Mouse (Mus musculus): ENCODE results near the gene Phf5a. TPM values are rescaled to one million over a fixed set of nuclear protein-coding genes. Genes with fewer than 3 reads are reported as not detected.
A peak's percentile ranks its signal among the peaks of the same experiment; 100 is the strongest.

Phf5a gene
- polyA plus RNA-seq, 1 experiment from 2014 or later: 159 TPM

GRCm38 (mm10) chr15:81845033-81845625 is 26.6 kb downstream of the Phf5a start:
- Histone ChIP-seq H3K27ac (peak overlapping the region; percentile 79), H3K4me2 (no peak overlapping the region), H3K36me3 (peaks cover 30% of the 10 kb centered on the region), H3K4me3 (replicated peaks) (no peak overlapping the region), H3K27me3 (no peaks in the 10 kb centered on the region), H3K9ac (no peak overlapping the region), H3K9me3 (replicated peaks) (no peaks in the 10 kb centered on the region), H3K4me1 (peaks cover 23% of the 10 kb centered on the region)
- ATAC-seq (replicated peaks; ENCODE audit: low FRiP score): 0 out of 2 replicates have a peak, but pooled peaks have one; percentile 35
- 55% methylated on average over 5 of the region's 5 CpGs for WGBS

- Histone ChIP-seq H3K4me3 (replicated peaks) (no peak overlapping the region), H3K9me3 (replicated peaks) (no peaks in the 10 kb centered on the region), H3K4me1 (peaks cover 35% of the 10 kb centered on the region), H3K27ac (no peak overlapping the region), H3K36me3 (peaks cover 8% of the 10 kb centered on the region), H3K4me2 (no peak overlapping the region), H3K9ac (no peak overlapping the region), H3K27me3 (no peaks in the 10 kb centered on the region)
- ATAC-seq (replicated peaks; ENCODE audit: low FRiP score): no peak
- 91% methylated on average over 7 of the region's 7 CpGs for WGBS
These were observed 29.4 kb downstream of the Phf5a start for GRCm38 (mm10) chr15:81842275-81842674.

- Histone ChIP-seq H3K4me1 (peaks cover 36% of the 10 kb centered on the region), H3K4me2 (no peak overlapping the region), H3K9ac (no peak overlapping the region), H3K4me3 (replicated peaks) (no peak overlapping the region), H3K27me3 (peaks cover 4% of the 10 kb centered on the region), H3K27ac (no peak overlapping the region), H3K9me3 (replicated peaks) (no peaks in the 10 kb centered on the region), H3K36me3 (no peaks in the 10 kb centered on the region)
- 83% methylated on average over 7 of the region's 7 CpGs for WGBS
- no peak for ATAC-seq (replicated peaks; ENCODE audit: low FRiP score)
These were observed 31.4 kb downstream of the Phf5a start for GRCm38 (mm10) chr15:81840306-81840705.

GRCm38 (mm10) chr15:81839634-81840033 is 32.1 kb downstream of the Phf5a start:
- Histone ChIP-seq H3K9ac (no peak overlapping the region), H3K27me3 (peaks cover 6% of the 10 kb centered on the region), H3K4me2 (no peak overlapping the region), H3K36me3 (no peaks in the 10 kb centered on the region), H3K9me3 (replicated peaks) (no peaks in the 10 kb centered on the region), H3K27ac (no peak overlapping the region), H3K4me1 (peaks cover 32% of the 10 kb centered on the region), H3K4me3 (replicated peaks) (no peak overlapping the region)
- ATAC-seq (replicated peaks; ENCODE audit: low FRiP score): no peak
- 62% methylated on average over 5 of the region's 5 CpGs for WGBS

GRCm38 (mm10) chr15:81838554-81839235 is 33.0 kb downstream of the Phf5a start:
- no peaks in the 10 kb centered on the region for H3K9me3 ChIP-seq (replicated peaks)
- peaks cover 37% of the 10 kb centered on the region for H3K4me1 ChIP-seq
- ATAC-seq (replicated peaks; ENCODE audit: low FRiP score): no peak
- H3K4me2 ChIP-seq: no peak overlapping the region
- no peaks in the 10 kb centered on the region for H3K36me3 ChIP-seq
- peaks cover 6% of the 10 kb centered on the region for H3K27me3 ChIP-seq
- WGBS: 68% methylated on average over 14 of the region's 14 CpGs
- H3K9ac ChIP-seq: no peak overlapping the region
- H3K27ac ChIP-seq: no peak overlapping the region
- no peak overlapping the region for H3K4me3 ChIP-seq (replicated peaks)

GRCm38 (mm10) chr15:81836966-81837920 is 34.5 kb downstream of the Phf5a start:
- ATAC-seq (replicated peaks; ENCODE audit: low FRiP score): no peak
- Histone ChIP-seq H3K4me3 (replicated peaks) (peak overlapping the region; percentile 37; the same call in 1 of the 2 replicates), H3K27ac (0 out of 2 replicates have a peak overlapping the region, but pooled peaks have one; percentile 73), H3K27me3 (peaks cover 6% of the 10 kb centered on the region), H3K4me2 (peak overlapping the region; percentile 63; the same call in 1 of the 2 replicates), H3K9me3 (replicated peaks) (no peaks in the 10 kb centered on the region), H3K4me1 (peaks cover 37% of the 10 kb centered on the region), H3K9ac (no peak overlapping the region), H3K36me3 (no peaks in the 10 kb centered on the region)
- 64% methylated on average over 7 of the region's 7 CpGs for WGBS

GRCm38 (mm10) chr15:81836124-81836821 is 35.4 kb downstream of the Phf5a start:
- peak overlapping the region; percentile 45 for H3K9ac ChIP-seq
- peak overlapping the region; percentile 73 for H3K27ac ChIP-seq
- peak; percentile 91 for ATAC-seq (replicated peaks; ENCODE audit: low FRiP score)
- peak overlapping the region; percentile 63 for H3K4me2 ChIP-seq
- peak overlapping the region; percentile 37 for H3K4me3 ChIP-seq (replicated peaks)
- peaks cover 6% of the 10 kb centered on the region for H3K27me3 ChIP-seq
- H3K9me3 ChIP-seq (replicated peaks): no peaks in the 10 kb centered on the region
- WGBS: 2% methylated on average over 33 of the region's 33 CpGs
- no peaks in the 10 kb centered on the region for H3K36me3 ChIP-seq
- peaks cover 41% of the 10 kb centered on the region for H3K4me1 ChIP-seq

- Histone ChIP-seq H3K36me3 (no peaks in the 10 kb centered on the region), H3K4me1 (peaks cover 46% of the 10 kb centered on the region), H3K27me3 (peaks cover 6% of the 10 kb centered on the region), H3K4me3 (replicated peaks) (no peak overlapping the region), H3K4me2 (peak overlapping the region; percentile 63), H3K9ac (no peak overlapping the region), H3K27ac (peak overlapping the region; percentile 13; the same call in 1 of the 2 replicates), H3K9me3 (replicated peaks) (no peaks in the 10 kb centered on the region)
- ATAC-seq (replicated peaks; ENCODE audit: low FRiP score): no peak
- 59% methylated on average over 10 of the region's 10 CpGs for WGBS
These were observed 36.5 kb downstream of the Phf5a start for GRCm38 (mm10) chr15:81835007-81835880.

GRCm38 (mm10) chr15:81834171-81834841 is 37.4 kb downstream of the Phf5a start:
- no peak overlapping the region for H3K27ac ChIP-seq
- H3K4me1 ChIP-seq: peaks cover 38% of the 10 kb centered on the region
- H3K4me2 ChIP-seq: no peak overlapping the region
- no peaks in the 10 kb centered on the region for H3K36me3 ChIP-seq
- no peaks in the 10 kb centered on the region for H3K9me3 ChIP-seq (replicated peaks)
- H3K4me3 ChIP-seq (replicated peaks): no peak overlapping the region
- peaks cover 6% of the 10 kb centered on the region for H3K27me3 ChIP-seq
- WGBS: 59% methylated on average over 3 of the region's 3 CpGs
- no peak for ATAC-seq (replicated peaks; ENCODE audit: low FRiP score)
- H3K9ac ChIP-seq: no peak overlapping the region

GRCm38 (mm10) chr15:81833481-81833880 is 38.2 kb downstream of the Phf5a start:
- WGBS: 70% methylated on average over 4 of the region's 4 CpGs
- Histone ChIP-seq H3K27ac (no peak overlapping the region), H3K36me3 (0 out of 2 replicates have a peak, but pooled peaks cover 1% of the 10 kb centered on the region), H3K27me3 (peaks cover 6% of the 10 kb centered on the region), H3K4me1 (peaks cover 35% of the 10 kb centered on the region), H3K9ac (no peak overlapping the region), H3K9me3 (replicated peaks) (no peaks in the 10 kb centered on the region), H3K4me2 (no peak overlapping the region), H3K4me3 (replicated peaks) (no peak overlapping the region)
- ATAC-seq (replicated peaks; ENCODE audit: low FRiP score): no peak
